Comparison of ENCODE assay signal across 14 mouse cellular contexts in the genomic region with DNA sequence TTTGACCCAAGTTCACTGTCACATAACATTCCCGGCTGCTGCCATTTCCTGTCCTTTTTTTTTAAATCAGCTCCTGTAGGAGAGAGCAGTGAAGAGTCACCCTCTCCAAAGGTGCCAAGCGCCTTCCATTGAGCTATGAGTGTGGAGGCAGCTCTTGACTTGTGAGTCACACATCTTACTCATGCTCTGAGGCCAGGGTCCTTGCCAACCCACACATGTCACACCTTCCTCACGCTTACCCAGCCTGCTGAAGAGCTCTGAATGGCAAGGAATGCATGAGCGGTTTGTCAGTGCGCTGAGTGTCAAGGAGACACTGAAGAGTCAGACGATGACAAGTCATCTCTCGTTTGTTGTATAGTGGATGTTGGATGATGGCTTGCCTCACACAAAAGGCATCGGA.
A peak's percentile ranks its signal among the peaks of the same experiment; 100 is the strongest.
DNase-seq lines count a peak whose midpoint lies in the region; ATAC-seq and TF ChIP-seq lines count a peak whose summit lies in the region.
"Had no signal": no experiment of that assay in that cellular context is flagged by ENCODE, and none has a peak within 500 bp of the region (broad histone marks: within the 10 kb centered on the region; RNA-seq: fewer than 3 reads in every experiment).

No protein-coding gene starts in this region.

- H3K9me3 ChIP-seq in megakaryocyte, embryonic 14.5 days: no peaks in the 10 kb centered on the region
- H3K9me3 ChIP-seq: hindbrain, embryonic 13.5 days; limb, embryonic 15.5 days; midbrain, embryonic 10.5 days; neural tube, embryonic 12.5 days had no signal

- no peaks in the 10 kb centered on the region for H3K4me1 ChIP-seq in megakaryocyte, embryonic 14.5 days
- H3K4me1 ChIP-seq: limb, embryonic 15.5 days; neural tube, embryonic 12.5 days had no signal

- TF ChIP-seq POLR2A in brain, embryonic 14.5 days (IDR thresholded peaks at IDR 0.05; ENCODE audit: borderline replicate concordance, extremely low read depth, insufficient read depth, insufficient read length, poor library complexity, severe bottlenecking): no peak

- H3K27me3 ChIP-seq in megakaryocyte, embryonic 14.5 days (replicated peaks): no peaks in the 10 kb centered on the region
- H3K27me3 ChIP-seq: hindbrain, embryonic 13.5 days; limb, embryonic 15.5 days; neural tube, embryonic 12.5 days had no signal

- TF ChIP-seq CTCF in brain, embryonic 14.5 days (IDR thresholded peaks at IDR 0.05; ENCODE audit: borderline replicate concordance, extremely low read depth, insufficient read depth, insufficient read length): no peak

- DNase-seq in R1 (ENCODE audit: low read depth, low spot score): peak; percentile 25
- DNase-seq in brain, embryonic 14.5 days (ENCODE audit: low read depth): peak; percentile 61
- peak; percentile 7 to 48 for DNase-seq in lung, postnatal 4 days
- DNase-seq in layer of hippocampus, adult 9-11 months: no peak
- DNase-seq in cerebellum, adult 11 months: no peak
- DNase-seq: forebrain, postnatal 0 days; kidney, postnatal 25 days; thymus, postnatal 25 days had no signal

- no peaks in the 10 kb centered on the region for H3K36me3 ChIP-seq in megakaryocyte, embryonic 14.5 days (replicated peaks; ENCODE audit: low read length)
- H3K36me3 ChIP-seq: hindbrain, embryonic 13.5 days; limb, embryonic 15.5 days; midbrain, embryonic 10.5 days; neural tube, embryonic 12.5 days had no signal

- ATAC-seq in megakaryocyte, adult 5-6 weeks (ENCODE audit: poor library complexity, severe bottlenecking): no peak
- ATAC-seq: forebrain, postnatal 0 days had no signal

- peak overlapping the region; percentile 31 for H3K4me3 ChIP-seq in megakaryocyte, embryonic 14.5 days (replicated peaks)
- H3K4me3 ChIP-seq: hindbrain, embryonic 13.5 days; limb, embryonic 15.5 days; midbrain, embryonic 10.5 days; neural tube, embryonic 12.5 days had no signal

Comparison
In these comparisons a context has a peak if more than half of its experiments do, and no peak if none do; other contexts are left out.
1. DNase-seq: peak in R1 (single experiment), brain, embryonic 14.5 days (single experiment) and lung, postnatal 4 days (2 of 2); none in layer of hippocampus, adult 9-11 months (single experiment) and cerebellum, adult 11 months (single experiment).